Mouse (Mus musculus) ES-E14 (cell line): ENCODE data around the gene Zfp598. TPM values are rescaled to one million over a fixed set of nuclear protein-coding genes. Genes with fewer than 3 reads are reported as not detected.

Experiments used
- DNase-seq: peaks from one replicate; pipeline ENCODE4 v3.0.0-alpha.2; 2013; ENCODE audit warnings: low read depth, low spot score
- H3K27ac ChIP-seq: 2 replicates; pipeline ENCODE4 v1.5.1; 2012; ENCODE audit warnings: low read depth, mild to moderate bottlenecking, low read length, moderate library complexity, mixed read lengths; ENCODE audit not compliant: poor library complexity, insufficient read depth, severe bottlenecking
- H3K36me3 ChIP-seq: 2 replicates; pipeline ENCODE4 v1.6.1; 2012; ENCODE audit warnings: mild to moderate bottlenecking, low read length, moderate library complexity, mixed read lengths; ENCODE audit not compliant: control insufficient read depth, poor library complexity, insufficient read depth, severe bottlenecking
- H3K4me1 ChIP-seq, 2 experiments: fragments of 150-350 bp in 1 of 2; sonication (generic) in 1 of 2; 2 replicates each; pipeline ENCODE4 v1.6.1; 2012; ENCODE audit warnings: low read length in 2 of 2, mild to moderate bottlenecking in 1 of 2, mixed read lengths in 1 of 2; ENCODE audit not compliant: control insufficient read depth in 2 of 2, insufficient read depth in 2 of 2, poor library complexity in 1 of 2
- H3K4me3 ChIP-seq, 2 experiments: fragments of 150-350 bp in 1 of 2; sonication (generic) in 1 of 2; 2 replicates each; pipeline ENCODE4 v1.5.1; 2012; ENCODE audit warnings: low read length in 2 of 2, low read depth in 1 of 2, mild to moderate bottlenecking in 1 of 2, mixed read lengths in 1 of 2; ENCODE audit not compliant: insufficient read depth in 1 of 2, poor library complexity in 1 of 2, severe bottlenecking in 1 of 2
- H3K9ac ChIP-seq: 2 replicates; pipeline ENCODE4 v1.6.1; 2012; ENCODE audit warnings: low read depth, mild to moderate bottlenecking, low read length, mixed read lengths; ENCODE audit not compliant: poor library complexity, insufficient read depth, severe bottlenecking
- H3K9me3 ChIP-seq: fragments of 150-350 bp; sonication (generic); 2 replicates; pipeline ENCODE4 v1.6.1; 2012; ENCODE audit warnings: low read depth, mild to moderate bottlenecking, low read length; ENCODE audit not compliant: control insufficient read depth, insufficient read depth
- CHD2 ChIP-seq: IDR thresholded peaks from 2 replicates; pipeline ENCODE4 v1.6.1; 2014; ENCODE audit warnings: mild to moderate bottlenecking, low read depth, low read length, inconsistent platforms
- HCFC1 ChIP-seq: IDR thresholded peaks from 2 replicates; pipeline ENCODE4 v1.6.1; 2012; ENCODE audit warnings: low read length, inconsistent platforms, borderline replicate concordance; ENCODE audit not compliant: insufficient read depth
- MAFK ChIP-seq: IDR thresholded peaks from 2 replicates; pipeline ENCODE4 v1.6.1; 2014; ENCODE audit warnings: mild to moderate bottlenecking, low read depth, low read length, inconsistent platforms; ENCODE audit not compliant: insufficient read depth
- ZC3H11A ChIP-seq: IDR thresholded peaks from 2 replicates; pipeline ENCODE4 v1.6.1; 2012; ENCODE audit warnings: low read depth, mild to moderate bottlenecking, inconsistent platforms, low read length, borderline replicate concordance
- ZNF384 ChIP-seq: IDR thresholded peaks from 2 replicates; pipeline ENCODE4 v1.6.1; 2012; ENCODE audit warnings: low read depth, low read length, inconsistent platforms
- in situ Hi-C, 2 experiments: fragments of 600-800 bp; cut with MboI; formaldehyde crosslinking; loops; one replicate each; pipeline ENCODE4 v1.15.1; 2025; ENCODE audit warnings: low sequenced_read_pairs in 2 of 2, inconsistent platforms in 1 of 2; ENCODE audit not compliant: unreplicated experiment in 2 of 2
- total RNA-seq: library from RNA; depleted of rRNA; stranded (reverse); fragments of 300-350 nt; gene quantifications from 2 replicates; pipeline ENCODE4 v1.2.3, GENCODE M21; 2012

The Zfp598 gene
- total RNA-seq, 1 experiment, result 39.7 TPM

- Histone ChIP-seq H3K36me3 (peaks cover 33% of the 10 kb centered on the region), H3K4me1 (peaks cover 0 to 2% of the 10 kb centered on the region in 2 experiments; a peak in 1 of 4 replicates), H3K4me3 (peak overlapping the region; percentile 58 to 76), H3K9me3 (no peaks in the 10 kb centered on the region), H3K27ac (no peak overlapping the region), H3K9ac (peak overlapping the region; percentile 36; the same call in 1 of the 2 replicates)
- in situ Hi-C loops, result no loop called here
- no peak for DNase-seq
- TF ChIP-seq CHD2 (peak; percentile 65; the same call in 1 of the 2 replicates), HCFC1 (no peak)
Observed at GRCm38 (mm10) chr17:24722220-24722924, 52.9 kb downstream of the Zfp598 start.

- no peak for DNase-seq
- peak overlapping the region; percentile 95 for H3K9ac ChIP-seq
- in situ Hi-C loops, result no loop called here
- H3K4me1 ChIP-seq, result peaks cover 0 to 8% of the 10 kb centered on the region in 2 experiments; a peak in 1 of 4 replicates
- H3K36me3 ChIP-seq, result peaks cover 26% of the 10 kb centered on the region
- H3K4me3 ChIP-seq, result peak overlapping the region; percentile 73 to 95
- no peaks in the 10 kb centered on the region for H3K9me3 ChIP-seq
- H3K27ac ChIP-seq, result no peak overlapping the region
- no peak for TF ChIP-seq CHD2
- TF ChIP-seq MAFK, result no peak
- no peak for TF ChIP-seq HCFC1
- no peak for TF ChIP-seq ZNF384
- no peak for TF ChIP-seq ZC3H11A
Observed at GRCm38 (mm10) chr17:24723122-24723880, 53.8 kb downstream of the Zfp598 start.

- Histone ChIP-seq H3K9ac (peak overlapping the region; percentile 95), H3K4me1 (peaks cover 0 to 8% of the 10 kb centered on the region in 2 experiments; a peak in 1 of 4 replicates), H3K27ac (peak overlapping the region; percentile 47; the same call in 1 of the 2 replicates), H3K9me3 (no peaks in the 10 kb centered on the region), H3K36me3 (peaks cover 23% of the 10 kb centered on the region), H3K4me3 (peak overlapping the region; percentile 73 to 95)
- in situ Hi-C loops, result no loop called here
- TF ChIP-seq CHD2, result no peak
- TF ChIP-seq ZNF384, result no peak
- TF ChIP-seq HCFC1, result no peak
- no peak for TF ChIP-seq ZC3H11A
- TF ChIP-seq MAFK, result no peak
- no peak for DNase-seq
Observed at GRCm38 (mm10) chr17:24723881-24724180, 54.3 kb downstream of the Zfp598 start.

GRCm38 (mm10) chr17:24724184-24724583 lies 54.7 kb downstream of the Zfp598 start, which contains the start of gene Ndufb10:
Gene Ndufb10 (minus strand): TSS chr17:24724478.
- Histone ChIP-seq H3K4me3 (peak within 1 kb of the TSS; percentile 73 to 95), H3K9ac (peak within 1 kb of the TSS; percentile 95), H3K9me3 (no peaks in the 10 kb centered on the region), H3K27ac (peak within 1 kb of the TSS; percentile 63), H3K4me1 (peaks cover 0 to 8% of the 10 kb centered on the region in 2 experiments; a peak in 1 of 4 replicates), H3K36me3 (peaks cover 23% of the 10 kb centered on the region)
- in situ Hi-C loops, result no loop called here
- DNase-seq, result peak; percentile 96
- TF ChIP-seq HCFC1, result peak; percentile 57; the same call in 1 of the 2 replicates
- TF ChIP-seq ZNF384, result no peak
